Mouse (Mus musculus): ENCODE results near the gene Fam71a.
A peak's percentile ranks its signal among the peaks of the same experiment; 100 is the strongest.

Gene Fam71a

DNA sequence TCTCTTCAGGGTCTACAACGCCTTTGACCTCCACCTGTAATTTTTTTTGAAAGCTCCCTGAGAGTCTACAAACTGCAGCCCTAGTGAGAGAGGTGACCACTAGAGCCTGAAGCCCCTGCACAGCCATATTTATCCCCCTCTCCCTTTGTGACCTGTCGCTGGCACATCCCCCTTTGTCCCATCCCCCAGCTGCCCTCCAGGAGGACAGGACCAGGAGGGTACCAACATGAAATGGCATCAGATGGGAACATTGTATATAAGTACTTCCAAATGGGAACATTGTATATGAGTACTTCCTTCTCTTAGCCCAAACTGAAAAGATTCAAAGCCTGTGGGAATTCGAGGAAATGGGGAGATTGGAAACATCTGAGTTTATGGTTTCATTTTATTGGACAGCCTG, at the start of gene Fam71a:
TSS of gene Fam71a (minus strand) at position 101 of the 400 bp plus-strand sequence.
- no peak for DNase-seq

GRCm38 (mm10) chr1:191211096-191211495, 46.5 kb upstream of the Fam71a start:
- DNase-seq = no peak

DNA sequence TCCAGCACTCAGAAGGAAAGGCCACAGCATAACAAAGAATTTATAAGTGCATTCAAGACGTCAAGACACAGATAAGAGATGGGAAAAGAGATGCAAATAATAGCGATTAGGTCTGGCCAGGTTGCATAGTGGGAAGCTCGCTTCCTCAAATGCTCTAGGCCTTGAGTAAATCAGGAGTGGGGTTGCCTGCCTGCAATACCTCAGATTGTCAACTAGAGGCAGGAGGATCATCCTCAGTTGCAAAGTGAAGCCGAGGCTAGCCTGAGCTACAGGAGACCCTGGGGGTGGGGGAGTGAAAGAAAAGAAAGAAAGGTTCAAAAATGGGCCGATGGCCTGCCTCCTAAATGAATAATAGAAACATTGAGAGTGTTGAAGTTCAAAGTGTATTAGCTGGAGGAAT, 41.2 kb upstream of the Fam71a start:
- DNase-seq = no peak

DNA sequence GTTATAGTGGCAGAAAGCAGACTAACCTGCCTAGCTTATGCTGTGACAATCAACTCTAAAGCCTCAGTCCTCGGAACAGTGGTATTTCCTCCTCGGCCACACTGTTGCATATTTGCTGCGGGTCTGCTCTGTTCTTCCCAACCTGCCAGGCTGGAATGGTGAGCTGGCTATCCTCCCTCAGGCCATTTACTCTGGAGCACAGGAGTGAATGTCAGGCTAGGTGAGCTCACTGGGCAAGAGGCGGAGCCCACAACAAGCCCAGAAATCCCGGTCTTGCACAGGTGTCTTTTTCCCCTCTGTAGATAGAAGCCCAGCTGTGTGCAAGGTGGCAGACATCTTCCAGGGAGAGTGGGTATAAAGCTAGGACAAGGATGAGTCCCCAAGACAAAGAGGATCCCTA, 40.3 kb upstream of the Fam71a start:
- no peak for DNase-seq

GRCm38 (mm10) chr1:191203496-191203895, 38.9 kb upstream of the Fam71a start:
- no peak for DNase-seq

GRCm38 (mm10) chr1:191202208-191202952, 37.8 kb upstream of the Fam71a start:
- no peak for DNase-seq

DNA sequence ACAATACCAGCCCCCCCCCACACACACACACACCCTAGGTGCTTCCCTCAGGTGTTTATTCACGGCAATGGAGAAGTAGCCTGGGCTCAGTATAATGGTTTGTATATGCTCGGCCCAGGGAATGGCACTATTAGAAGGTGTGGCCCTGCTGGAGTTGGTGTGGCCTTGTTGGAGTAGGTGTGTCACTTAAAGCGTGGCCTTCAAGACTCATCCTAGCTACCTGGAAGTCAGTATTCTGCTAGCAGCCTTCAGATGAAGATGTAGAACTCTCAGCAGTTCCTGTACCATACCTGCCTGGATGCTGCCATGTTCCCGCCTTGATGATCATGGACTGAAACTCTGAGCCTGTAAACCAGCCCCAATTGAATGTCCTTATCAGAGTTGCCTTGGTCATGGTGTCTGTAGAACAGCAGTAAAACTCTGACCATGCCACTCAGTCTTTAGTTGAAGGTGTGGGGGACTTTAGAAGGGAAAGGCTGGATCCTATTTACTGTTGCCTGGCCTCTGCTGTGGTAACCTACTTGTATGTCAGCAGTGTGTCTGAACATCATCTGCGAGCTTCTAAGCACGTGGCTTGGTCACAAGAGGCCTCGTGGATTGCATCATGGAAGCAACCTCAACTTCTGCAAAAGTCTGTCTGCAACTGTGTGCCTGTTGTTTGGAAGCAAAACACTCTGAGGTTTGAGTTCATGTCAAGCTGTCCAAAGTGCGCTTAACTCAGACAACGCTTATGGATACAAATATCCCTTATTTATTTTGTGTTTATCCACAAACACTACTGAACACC, 36.4 kb upstream of the Fam71a start:
- no peak for DNase-seq

DNA sequence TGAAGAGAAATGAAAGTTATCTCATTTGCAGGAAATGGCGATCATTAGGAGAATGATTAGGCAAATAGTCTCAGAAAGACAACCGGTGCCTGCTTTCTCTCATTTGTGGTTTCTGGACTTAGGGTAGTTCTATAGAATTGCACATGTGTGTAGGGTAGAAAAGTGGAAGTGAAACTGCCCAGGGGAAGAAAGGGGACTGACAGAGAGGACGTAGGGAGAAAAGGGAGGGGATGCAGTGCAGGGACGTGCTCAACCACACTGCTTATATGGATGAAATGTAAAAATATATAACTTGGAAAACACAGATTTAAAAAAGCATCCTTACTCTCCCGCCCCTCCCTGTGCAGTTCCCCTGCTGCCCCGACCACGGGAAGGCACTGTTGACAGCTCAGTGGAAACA, 33.3 kb upstream of the Fam71a start:
- DNase-seq = no peak

GRCm38 (mm10) chr1:191196016-191196415, 31.4 kb upstream of the Fam71a start:
- no peak for DNase-seq

GRCm38 (mm10) chr1:191193657-191194424, 29.2 kb upstream of the Fam71a start:
- DNase-seq = peak; percentile 34

GRCm38 (mm10) chr1:191192751-191193150, 28.1 kb upstream of the Fam71a start:
- DNase-seq = no peak

DNA sequence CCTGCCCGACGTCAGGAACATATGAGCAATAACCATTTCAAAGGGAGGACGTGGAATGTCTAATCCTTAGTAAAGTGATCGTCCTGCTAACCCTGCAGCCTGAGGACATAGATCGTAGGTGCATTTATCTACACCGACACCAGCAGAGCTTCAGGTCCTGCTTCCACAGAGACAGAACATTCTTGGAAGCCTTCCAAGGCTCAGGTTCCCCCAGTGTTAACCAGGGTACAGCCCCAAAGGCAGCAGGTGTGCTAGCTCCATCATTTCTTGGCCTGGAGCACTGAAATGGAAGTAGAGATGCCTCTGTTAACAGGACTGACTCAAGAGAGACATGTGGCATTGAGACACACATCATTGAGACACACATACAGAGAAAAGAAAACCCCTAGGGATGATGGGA, 27.6 kb upstream of the Fam71a start:
- DNase-seq = no peak

DNA sequence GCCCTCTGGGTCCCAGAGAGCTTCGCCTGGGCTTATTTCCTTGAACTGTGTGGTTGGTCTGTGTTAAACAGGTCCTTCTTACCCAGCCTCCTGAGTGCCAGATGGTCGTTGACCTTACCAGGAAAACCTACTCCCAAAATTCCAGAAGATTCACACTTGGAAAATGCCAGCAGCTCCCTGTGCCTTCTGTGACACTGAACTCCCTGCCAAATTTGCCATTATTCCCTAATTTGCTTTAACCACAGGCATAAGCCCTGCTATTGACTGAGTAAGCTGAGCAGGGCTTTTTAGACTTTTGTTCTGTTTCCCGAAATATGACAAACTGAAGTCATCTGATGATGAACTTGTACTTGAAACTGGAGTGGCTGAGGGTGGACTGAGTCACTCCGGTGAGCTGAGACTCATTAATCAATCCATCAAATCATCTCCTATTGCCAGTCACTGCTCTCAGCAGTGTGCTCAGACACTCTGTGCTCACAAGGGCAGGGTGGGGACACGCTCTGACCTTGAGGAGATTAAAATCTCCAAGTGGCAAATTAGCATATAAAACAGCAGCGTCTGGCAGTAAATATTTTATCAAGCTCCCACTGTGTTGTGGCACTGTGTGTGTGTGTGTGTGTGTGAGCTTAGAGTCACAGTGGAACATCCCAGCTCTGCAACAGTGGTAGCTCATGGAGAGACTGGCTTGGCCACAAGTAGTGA, 25.2 kb upstream of the Fam71a start:
- no peak for DNase-seq

GRCm38 (mm10) chr1:191186386-191186770, 21.8 kb upstream of the Fam71a start:
- peak; percentile 40 for DNase-seq

DNA sequence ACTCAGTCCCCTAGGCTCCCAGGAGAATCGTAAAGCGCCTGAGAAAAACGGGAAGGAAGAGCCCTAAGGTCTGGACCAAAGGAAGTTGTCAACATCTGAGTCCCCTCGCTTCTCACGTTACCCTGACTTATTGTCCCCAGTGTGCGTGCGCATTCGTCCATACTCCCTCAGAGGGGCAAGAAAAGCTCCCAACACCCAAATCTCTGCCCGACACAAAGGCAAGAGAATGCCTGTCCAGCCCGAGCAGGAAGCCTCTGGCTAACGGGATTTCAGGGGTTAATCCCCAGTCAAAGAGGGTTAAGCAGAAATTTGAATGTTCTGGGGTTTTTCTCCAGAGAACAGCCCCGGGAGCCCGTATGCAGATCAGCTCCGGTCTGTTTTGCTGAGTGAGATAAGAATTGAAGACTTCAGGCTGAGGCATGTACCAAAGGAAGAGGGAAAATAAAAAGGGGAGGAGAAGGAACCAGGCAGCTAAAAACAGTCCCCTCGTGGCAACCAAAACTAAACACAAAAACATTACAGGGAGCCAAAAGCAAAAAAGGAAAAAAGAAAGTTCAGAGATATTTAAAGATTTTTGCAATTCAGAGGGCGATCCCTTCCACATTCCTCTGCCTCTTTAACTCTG, 21.3 kb upstream of the Fam71a start:
- DNase-seq = peak; percentile 23

- peak; percentile 48 for DNase-seq
Observed at GRCm38 (mm10) chr1:191184841-191185251, 20.2 kb upstream of the Fam71a start.

DNA sequence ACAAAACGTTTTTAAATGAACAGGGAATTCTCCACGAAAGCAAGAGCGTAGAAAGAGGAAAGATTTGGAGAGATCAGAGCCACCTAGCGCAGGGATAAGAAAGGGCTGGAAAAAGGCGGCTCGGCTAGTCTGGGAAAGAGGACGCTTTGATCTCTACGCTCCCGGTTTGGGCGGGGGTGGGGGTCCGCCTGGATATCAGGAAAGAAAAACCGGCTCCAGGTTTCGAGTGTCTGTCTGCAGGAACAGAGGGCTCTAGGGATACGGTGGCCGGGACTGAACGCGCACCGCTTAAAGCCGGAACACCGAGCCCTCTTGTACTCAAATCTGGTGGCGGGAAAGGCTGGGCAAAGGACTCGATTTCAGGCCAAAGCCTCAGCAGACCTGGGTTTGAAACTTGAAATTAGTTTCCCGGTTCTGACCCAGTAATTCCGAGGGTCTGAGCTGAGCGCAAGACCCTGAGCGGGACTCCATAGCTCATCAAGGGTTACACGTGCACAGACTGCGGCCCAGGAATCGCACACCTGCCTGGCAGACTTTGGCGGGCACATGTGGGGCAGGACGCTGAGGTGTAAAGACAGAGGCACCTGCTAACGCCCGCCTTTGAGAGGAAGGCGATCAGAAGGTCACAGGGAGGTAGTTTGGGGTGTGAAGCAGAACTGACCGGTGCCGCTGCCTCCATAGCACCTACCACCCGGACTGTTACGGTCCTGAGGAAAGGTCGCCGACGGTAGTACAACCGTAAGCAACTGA, 19.6 kb upstream of the Fam71a start:
- peak; percentile 57 for DNase-seq

- peak; percentile 95 for DNase-seq
Observed at GRCm38 (mm10) chr1:191183163-191184065, 18.8 kb upstream of the Fam71a start.

DNA sequence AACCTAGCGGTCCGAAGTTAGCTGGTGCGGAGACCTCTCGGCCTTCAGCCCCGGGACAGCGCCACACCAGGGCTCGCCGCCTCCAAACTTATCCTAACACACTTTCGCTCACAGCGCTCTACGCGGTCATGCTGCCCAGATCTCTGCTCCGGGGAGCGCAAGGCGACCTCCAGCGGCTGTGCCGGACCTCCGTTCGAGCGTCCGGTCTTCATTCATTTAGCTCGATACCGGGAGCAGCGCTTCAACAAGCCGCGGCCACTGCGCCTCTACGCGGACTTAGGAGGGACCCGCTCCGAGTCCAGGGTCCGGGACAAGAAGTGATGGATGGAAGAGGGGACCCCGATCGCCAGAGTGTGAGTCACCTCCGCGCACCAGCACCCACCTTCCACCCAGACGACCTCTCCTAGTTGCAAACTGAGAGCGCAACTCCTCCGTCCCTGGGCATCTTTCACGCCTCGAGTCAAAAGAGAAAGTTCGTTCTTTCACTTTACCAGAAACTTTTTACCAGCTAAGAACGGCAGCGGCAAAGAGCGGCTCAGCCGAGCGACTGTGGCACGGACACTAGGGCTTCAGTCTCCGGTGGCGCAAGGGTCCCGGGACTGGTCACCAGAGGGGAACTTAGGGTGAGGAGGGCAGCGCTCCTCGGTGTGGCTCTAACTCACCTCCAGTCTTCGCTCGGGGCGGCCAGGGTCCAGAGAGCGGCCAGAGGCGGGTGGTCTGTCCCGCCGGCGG, 18.0 kb upstream of the Fam71a start:
- DNase-seq = peak; percentile 72
